Mouse (Mus musculus): ENCODE measurements around the gene Podxl2.

Podxl2 gene

DNA sequence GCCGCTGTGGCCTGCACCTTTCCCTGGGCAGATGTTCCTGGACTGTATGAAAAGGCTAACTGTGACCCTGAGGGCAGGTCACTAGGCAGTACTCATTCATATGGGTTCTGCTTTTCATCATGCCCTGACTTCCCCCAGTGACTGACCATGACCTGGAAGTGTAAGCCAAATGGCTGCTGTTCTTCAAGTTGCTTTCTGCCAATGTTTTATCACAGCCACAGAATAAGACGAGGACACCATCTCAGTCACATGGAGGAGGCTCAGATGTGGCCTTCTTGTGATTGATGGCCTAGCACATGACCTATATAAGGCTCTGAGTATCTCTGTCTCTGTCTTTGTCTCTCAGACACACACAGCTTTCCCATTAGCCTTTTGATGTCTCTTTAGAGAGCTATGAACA lies 27.3 kb downstream of the Podxl2 start:
- in situ Hi-C loops (cut with MseI, MboI), result no loop called here

DNA sequence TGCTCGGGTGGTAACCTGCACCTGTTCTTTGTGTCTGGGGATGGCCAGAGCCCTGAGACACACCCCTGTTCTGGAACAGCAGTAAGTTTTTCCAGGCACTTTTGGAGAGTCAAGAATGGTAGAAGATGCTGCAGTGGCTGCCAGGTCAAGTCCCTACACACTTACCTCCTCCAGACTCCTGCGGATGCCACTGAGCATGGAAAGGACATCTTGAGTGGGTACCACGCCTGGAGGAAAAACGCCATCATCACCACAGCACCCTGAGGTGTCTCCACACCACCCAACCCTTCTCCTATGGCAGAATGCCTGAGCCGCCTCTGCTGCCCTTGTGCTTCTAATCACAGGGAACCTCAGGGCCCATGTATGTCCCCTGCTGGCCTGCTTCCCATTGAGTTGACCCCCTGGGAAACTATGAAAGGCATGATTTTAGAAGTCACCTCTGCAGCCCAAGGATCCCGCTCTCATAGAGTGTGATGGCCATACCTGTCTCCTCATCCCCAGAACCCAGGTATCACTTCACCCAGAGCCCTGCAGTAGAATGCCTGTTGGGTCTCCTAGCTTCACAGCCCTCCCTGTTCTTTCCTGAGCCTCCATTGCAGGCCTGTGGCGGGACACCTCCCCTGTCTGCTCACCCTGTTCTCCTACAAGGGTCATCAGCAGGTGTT lies 29.8 kb downstream of the Podxl2 start:
- in situ Hi-C loops (cut with MseI, MboI), result no loop called here

DNA sequence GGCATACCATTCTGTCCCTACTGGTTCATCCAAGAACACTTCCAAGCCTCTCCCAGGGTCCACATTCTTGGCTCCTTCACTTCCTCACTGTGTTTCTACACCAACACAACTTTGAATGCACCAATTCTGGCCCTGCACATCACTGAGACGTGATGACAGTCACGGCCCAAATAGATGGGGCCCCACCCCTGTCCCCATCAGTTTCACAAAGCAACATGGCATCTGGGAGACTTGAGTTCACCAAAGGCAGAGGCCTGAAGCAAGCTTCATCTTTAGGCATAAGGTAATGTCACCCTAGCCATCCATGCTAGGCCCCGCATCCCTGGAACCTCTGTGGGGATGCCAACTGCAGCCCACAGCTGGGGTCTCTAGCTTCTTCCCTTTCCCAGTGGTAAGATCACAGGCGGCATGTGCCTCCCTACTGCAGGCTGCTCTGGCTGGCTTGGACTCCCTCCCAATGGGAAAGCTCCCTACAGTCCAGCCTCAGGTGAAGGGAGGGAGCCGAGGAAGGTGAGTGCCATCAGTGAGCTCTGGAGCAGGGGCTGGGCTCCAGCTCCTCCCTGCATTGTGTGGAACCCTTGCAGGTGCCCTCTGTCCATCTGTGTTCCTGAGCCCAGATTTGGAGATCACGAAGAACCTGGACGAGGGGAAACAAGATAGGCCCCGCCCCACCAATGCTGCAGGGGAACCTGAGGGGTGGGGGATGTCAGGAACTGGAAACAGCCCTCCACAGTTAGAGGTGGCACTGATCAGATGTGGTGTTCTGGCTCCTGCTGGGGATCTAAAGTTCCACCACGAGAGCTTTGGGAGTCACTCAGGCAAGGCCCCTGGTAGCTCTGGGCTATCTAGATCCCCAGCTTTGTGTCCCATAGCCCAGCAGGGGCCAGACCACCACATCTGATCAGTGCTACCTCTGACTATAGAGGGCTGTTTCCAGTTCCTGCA lies 30.8 kb downstream of the Podxl2 start:
- in situ Hi-C loops (cut with MseI, MboI), result no loop called here

DNA sequence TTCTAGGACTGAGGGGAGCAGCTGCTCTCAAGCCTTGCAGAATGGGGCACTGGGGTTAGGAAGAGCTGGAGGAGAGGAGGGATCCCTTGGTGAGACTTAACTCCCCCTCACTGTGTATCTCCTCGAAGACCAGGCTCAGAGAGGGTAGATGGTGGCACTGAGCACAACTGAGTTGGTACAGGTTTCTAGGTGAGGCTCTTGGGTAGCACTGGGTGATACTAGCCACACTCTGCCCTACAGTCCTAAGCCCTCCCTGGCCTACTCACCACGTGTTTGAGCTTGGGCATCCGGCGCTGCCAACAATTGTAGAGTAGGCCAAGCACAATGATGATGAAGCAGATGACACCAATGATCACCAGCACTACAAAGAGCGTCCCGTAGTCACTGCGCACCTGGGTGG lies 31.6 kb downstream of the Podxl2 start:
- in situ Hi-C loops (cut with MseI, MboI), result no loop called here

DNA sequence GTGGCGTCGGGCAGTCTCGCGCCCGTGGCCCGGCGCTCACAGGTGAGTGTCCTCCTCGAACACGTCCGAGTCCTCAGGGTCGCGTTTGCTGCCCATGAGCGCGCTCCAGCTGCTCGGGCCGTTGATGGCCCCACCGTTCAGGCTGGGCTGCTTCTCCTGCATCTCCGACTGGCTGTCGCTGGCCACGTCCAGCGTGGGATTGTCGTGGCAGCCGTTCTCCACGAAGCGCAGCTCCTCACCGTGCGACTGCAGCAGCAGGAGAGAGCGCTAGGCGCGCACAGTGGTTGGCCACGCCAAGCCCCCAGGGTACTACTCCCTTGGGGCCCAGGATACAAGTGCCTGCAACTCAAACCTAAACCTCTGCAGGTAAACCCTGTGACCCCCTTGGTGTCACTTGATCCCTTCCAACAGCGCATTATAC lies 32.1 kb downstream of the Podxl2 start:
- in situ Hi-C loops (cut with MseI, MboI), result no loop called here

DNA sequence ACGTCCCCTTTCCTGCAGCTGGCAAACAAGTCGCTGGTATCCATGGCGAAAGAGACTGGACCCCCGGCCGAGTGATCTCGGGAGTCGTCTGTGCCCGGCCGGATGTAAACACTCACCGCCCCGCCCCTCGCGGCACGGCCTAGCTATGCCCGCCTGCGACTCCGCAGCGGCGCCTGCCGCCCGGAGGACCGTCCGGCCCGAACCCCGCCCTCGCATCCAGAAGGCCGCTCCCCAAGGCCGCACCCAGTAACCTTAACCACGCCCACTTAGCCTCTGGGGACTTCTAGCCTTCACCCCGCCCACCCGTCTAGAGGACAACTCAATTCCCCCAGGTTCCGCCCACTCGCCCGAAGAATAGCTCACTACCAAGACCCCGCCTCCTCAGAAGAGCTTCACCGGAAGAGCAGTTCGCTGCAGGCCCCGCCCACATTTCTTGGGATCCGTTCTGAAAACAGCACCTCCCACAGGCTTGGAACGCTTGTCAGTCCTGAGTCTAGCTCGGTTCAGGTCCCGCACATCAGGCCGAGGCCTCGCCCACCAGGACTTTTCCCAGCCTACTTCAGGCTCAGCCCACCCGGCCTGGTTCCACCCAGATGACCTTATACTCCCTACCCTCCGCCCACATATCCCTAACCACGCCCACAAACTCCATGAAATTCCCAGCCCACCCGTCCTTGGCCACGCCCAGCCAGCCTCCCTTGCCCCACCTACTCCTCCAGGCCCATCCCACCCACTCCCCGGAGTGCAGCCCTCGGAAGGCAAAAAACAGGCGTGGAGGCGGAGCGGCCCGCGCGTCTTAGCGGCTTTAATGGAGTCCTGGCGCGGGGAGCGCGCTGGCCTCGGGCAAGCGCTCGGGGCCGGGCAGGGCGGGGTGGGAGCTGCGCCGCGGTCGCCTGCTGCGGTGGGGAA lies 32.8 kb downstream of the Podxl2 start, which contains the start of gene Abtb1:
Abtb1 (minus strand) TSS at position 204 of the 909 bp plus-strand sequence.
- in situ Hi-C loops (cut with MseI, MboI), result no loop called here

DNA sequence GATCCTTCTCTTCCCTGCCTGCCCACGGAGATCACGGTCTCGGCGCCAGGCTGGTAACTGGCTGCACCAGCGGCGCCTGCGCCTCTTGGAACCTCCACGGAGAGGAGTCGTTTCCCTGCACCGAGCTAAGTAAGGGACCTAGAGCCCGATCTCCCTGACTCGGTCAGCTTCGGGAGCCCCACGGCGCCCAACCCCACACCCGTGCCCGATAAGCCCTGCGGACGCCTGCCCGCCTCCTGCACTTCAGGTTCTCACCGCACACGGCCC lies 33.4 kb downstream of the Podxl2 start:
- in situ Hi-C loops (cut with MseI, MboI), result no loop called here

DNA sequence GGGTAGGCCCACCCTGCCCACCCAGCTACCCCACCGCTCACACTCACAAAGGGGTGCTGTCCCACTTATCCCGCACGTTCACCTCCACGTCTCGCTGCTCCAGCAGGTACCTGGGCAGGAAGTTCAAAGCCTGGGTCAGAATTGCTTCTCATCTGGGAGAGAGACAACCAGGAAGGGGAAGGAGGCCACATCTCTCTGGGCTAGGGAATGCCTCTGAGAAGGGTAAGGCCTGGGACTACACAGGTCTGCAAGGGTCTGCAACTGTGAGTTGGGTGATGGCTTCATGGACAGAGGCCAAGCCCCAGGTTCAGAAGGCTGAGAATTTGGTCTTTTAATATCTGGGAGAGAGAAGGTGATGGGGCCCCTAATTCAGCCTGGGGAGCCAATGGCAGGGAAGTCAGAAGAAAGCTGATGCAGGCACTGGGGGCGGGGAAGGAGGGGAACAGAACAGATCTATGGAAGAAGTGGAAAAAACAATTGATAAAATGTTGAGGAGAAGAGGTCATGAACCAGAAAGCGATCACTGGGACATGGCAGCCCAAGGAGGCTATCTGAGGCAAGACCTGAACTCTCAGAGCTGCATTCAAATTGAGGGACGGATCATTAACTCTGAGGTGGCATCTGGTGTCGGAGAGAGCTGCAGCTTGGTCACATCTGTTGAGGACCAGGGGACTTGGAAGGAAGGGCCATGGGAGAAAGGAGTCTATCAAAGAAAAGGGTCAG lies 33.9 kb downstream of the Podxl2 start:
- in situ Hi-C loops (cut with MseI, MboI), result no loop called here

DNA sequence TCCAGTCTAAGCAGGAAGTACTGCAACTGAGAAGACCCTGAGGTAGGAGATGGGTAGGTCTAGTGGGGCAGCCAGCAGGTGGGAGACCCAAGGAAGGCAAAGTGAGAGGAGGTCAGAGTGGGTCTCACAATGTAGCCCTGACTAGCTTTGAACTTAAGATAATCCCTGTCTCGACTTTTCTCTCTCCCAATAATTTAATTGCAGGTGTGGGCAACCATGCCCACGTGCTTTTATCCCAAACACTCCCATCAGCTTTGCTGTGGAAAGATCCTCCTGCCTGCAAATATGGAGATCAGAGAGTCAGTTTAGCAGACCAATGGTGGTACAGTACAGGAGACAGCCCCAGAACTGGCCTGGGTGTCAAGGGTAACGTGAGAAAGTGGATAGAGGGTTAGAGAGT lies 34.6 kb downstream of the Podxl2 start:
- in situ Hi-C loops (cut with MseI, MboI), result no loop called here

DNA sequence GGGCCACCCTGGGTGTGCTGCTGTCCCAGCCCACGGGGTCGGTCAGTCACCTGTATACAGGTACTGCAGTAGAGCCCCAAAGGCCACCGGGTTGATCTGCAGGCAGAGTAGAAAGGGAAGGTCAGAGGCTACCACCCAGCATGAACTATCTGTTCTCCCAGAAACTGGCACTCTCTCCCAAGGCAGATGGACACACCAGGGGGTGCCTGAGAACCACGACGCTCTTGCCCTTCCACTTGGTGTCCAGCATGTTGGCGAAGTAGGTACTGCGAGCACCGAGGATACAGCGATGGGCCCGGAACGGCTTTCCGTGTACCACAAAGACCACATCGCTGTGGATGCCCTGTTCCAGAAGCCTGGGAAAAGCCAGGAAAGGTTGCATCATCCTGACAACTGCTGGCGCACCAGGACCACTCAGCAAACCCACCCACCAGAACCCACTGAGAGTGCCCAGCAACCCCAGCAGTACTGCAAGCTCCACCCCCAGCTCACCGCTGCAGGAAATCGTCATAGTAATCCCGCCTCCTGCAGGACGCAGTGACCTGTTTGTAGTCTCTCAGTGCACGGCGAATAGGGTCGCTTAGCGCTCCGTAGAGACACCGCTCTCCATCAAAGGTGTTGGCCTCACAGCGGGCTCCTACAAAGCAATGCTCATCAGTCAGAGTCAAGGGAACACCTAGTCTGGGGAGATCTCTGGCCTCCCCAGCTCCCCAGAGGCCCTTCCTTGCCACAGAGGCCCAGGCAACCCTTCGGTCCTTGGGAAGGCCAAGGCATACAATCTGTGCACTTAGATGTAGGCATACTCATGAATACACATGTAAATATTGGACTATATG lies 35.5 kb downstream of the Podxl2 start:
- in situ Hi-C loops (cut with MseI, MboI), result no loop called here

DNA sequence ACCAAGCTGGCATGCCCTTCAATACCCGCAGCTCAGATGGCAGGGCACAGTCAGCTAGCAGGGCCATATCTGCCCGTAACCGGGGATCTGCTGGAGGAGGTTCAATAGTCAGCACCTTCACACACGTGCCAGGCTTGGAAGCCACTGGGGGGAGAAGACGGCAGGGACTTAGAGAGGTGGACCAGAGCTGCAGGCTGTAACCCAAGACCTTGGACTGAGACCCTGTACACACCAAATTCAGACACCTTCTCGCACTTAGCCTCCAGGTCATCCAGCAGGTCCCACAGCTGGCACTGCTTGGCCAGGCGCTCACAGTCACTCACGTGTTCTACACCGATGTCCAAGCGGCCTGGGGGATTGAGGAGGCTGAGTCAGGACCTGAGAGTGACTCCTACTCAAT lies 36.2 kb downstream of the Podxl2 start:
- in situ Hi-C loops (cut with MseI, MboI), result no loop called here

DNA sequence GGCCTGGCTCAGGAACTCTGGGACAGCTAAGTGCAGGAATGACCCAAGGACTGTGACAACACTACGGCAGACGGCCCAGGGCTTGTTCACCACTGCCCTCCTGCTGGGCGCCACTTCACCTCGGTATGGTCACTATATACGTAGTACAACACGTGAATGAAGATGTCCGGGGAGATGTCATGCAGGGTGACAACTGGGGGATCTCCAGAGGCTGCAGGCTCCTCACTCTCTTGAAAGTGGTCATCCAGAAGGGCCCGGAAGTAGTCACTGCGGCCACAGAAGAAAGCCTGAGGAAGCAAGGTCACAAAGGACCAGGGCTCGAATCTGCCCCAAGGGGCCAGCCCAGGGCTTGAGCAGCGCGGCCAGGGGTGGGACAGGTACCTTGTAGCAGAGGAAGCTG lies 36.8 kb downstream of the Podxl2 start:
- in situ Hi-C loops (cut with MseI, MboI), result no loop called here

DNA sequence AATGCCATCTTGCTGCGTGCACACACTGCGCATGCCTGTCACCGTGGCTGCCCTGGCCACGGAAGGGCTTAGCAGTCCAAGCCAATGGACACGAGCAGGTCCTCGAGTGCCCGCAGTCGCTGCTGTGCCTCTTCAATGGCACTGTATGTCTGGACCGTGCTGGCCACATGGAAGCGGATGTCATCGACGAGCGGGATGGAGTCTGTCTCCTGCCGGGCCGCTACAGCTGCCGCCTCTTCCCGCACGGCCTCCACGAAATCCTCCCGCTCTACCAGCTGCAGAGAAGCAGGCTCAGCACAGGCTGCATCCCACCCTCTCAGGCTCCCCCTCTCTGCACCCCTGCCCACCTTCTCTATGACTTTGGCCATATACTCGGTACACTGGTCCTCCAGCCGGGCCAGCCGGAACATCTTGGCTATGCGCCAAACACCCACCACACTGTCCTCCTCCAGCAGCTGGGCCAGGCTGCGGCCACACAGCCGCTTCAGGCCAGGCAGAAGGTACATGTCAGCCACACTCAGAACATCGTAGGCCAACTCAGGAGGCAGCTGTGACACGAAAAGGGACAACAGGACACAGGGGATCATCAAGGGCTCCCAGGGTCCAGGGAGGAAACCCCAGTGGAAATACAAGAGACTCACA lies 38.5 kb downstream of the Podxl2 start:
- in situ Hi-C loops (cut with MseI, MboI), result no loop called here

DNA sequence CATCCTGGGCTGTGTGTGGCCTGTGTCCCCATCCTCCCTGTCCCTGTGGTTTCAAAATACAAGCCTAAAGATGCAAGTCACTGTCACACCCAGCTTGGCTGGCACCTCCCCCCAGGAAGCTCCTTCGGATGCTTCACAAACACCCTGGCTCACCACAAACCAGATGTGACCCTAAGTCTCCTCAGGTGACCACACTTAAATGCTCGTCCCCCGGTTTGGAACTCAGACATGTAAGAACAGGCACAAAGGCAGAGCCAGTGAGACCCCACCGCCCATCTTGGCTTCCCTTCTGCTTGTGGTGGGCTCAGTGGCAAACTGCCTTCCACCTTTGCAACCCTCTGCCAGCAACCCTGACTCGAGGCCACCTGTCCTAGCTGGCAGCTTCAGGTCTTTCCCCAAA lies 39.8 kb downstream of the Podxl2 start:
- in situ Hi-C loops (cut with MseI, MboI), result no loop called here

DNA sequence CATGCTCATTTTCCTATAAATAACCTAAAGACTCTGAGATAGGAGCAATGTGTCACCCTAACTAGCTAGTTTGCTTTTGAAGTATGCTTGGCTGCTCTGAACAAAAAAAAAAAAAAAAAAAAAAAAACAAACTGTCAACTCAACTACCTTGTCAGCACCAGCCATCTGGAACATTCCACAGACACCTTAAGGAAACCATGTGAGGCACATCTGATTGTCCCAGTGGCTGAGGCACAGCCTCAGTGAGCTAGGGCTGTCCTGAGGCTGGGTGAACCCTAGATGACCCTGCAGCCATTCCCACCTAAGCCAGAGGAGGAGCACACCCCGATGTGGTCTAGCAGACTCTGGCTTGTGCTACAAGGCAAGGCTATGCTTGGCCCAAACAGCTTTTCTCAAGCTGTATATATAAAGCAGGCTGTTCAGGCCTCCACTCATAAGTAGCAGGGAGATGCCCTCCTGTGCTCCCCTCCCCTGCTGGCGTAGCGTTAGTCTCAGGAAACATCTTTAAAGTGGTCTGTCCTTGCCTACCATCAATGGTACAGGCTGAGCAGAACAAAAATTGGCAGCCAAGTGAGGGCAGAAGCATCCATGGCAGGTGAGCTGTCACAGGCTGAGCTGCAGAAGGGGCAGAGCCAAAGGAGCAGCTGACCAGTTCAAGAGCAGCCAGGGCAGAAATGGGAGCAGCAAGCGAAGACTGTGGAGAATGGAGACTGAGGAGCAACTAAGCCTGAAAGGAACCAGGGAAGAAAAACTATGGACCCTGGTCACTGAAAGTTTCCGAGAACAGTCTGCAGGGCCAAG lies 41.3 kb downstream of the Podxl2 start:
- in situ Hi-C loops (cut with MseI, MboI), result no loop called here

DNA sequence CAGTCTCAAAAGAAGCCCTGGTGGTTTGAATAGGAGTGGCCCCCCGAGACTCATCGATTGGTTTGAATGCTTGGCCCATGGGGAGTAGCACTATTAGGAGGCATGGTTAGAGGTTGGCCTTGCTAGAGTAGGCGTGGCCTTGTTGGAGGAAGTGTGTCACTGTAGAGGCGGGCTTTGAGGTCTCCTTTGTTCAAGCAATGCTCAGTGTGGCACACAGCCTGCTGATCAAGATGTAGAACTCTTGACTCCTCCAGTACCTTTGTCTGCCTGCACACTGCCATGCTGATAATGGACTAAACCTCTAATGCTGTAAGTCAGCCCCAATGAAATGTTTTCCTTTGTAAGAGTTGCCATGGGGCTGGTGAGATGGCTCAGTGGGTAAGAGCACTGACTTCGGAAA lies 42.2 kb downstream of the Podxl2 start:
- in situ Hi-C loops (cut with MseI, MboI), result no loop called here

DNA sequence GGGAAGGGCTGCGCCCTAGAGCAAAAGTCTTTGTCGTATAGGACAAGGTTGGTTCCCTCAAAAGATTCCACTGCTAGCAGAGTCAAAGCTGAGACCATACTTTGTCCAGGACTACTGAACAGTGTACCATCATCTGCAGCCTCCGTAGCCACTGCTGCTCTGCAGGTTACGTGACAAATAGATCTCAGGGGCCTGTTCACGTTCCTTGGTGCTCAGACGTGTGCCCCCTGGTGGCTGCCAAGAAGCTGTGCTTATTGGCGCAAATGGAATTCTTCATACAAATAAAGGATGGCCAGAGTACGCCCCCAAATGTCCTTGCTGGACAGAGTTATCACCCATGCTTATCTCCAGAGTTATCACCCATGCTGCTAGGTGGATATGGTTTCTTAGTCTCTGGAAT lies 43.4 kb downstream of the Podxl2 start:
- in situ Hi-C loops (cut with MseI, MboI), result no loop called here

DNA sequence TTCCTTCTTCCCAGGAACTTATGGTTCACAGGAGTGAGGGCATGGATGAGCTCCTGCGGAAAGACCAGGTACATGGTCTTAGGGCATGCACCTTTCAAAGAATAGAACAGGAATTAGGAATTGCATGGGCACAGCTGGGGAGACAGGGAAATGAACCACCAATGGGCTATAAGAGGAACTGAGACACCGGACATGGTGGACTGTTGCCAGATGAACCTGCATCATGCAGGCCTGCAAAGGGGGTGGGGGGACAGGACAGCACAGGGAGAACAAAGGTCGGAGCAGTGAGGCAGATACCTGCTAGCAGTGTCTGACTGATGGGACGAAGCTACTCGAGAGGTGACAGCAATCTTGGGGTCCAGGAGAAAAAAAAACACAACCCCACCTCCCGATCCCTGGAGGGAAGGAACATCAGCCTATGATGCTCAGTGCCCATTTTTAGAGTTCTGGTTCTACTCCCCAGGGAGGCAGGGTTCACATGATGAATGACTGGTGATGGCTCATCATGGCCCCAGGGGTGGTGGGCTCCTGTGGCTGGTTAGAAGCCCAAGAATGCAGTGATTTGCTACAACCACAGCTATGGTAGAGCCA lies 44.6 kb downstream of the Podxl2 start:
- in situ Hi-C loops (cut with MseI, MboI), result no loop called here

DNA sequence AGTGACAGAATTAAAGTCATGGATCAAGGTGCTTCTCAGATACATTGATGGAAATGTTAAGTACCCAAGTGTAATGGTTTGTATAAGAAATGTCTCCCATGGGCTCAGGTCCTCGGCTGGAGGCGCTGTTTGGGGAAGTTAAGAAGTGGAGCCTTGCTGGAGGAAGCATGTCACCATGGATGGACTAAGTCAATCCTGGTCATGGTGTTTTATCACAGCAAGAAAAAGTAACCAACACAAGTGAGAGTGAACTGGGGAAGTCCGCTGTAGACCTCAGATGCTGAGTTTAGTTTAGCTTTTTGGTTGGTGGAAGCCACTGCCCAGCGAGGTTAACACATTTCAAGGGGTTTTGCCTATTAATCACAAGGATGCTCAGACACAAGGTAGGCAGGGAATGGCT lies 45.3 kb downstream of the Podxl2 start:
- in situ Hi-C loops (cut with MseI, MboI), result no loop called here
